Mouse (Mus musculus): ENCODE measurements around the gene Kcnh2.

The Kcnh2 gene

DNA sequence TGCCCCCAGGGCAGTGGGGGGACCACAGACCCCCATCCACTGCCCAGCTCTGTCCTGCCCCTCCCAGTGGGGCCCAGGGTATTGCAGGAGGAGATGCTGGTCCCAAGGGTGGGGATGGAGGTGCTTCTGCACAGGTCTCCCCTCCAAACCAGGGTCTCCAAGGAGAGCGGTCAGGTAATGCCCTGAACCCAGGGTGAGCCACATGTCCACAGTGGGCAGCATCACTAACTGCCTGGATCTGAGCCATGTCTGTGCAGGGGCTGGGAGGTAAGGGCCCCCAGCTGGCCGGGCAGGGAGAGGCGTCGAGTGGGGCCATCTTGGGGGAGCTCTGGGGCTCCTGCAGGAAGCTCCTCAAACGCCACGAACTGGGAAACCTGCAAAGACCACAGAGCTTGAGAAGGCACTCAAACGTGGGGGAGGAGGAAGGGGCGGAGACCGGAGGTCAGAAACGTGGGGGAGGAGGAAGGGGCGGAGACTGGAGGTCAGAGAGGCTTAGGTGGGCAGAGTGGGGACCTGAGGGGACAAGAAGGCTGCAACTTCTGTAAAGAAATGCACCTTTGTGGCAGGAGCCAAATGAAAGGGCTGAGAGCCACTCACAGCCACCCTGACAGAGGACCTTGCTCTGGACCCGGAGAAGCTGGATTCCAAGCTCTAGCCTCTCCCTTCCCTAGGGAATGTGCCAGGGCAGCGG is 31.5 kb downstream of the Kcnh2 start:
- DNase-seq (ENCODE audit: low spot score): no peak

DNA sequence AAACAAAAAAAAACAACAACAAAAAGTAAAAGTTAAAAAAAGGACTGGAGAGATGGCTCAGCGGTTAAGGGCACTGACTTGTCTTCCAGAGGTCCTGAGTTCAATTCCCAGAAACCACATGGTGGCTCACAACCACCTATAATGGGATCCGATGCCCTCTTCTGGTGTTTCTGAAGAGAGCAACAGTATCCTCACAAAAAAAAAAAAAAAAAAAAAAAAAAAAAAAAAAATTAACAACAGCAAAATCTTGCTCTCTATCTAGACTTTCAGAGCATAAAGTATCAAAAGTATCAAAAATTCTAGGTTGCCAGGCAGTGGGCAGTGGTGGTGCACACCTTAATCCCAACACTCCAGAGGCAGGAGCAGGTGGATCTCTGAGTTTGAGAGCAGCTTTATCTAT is 42.2 kb downstream of the Kcnh2 start:
- no peak for DNase-seq (ENCODE audit: low spot score)

DNA sequence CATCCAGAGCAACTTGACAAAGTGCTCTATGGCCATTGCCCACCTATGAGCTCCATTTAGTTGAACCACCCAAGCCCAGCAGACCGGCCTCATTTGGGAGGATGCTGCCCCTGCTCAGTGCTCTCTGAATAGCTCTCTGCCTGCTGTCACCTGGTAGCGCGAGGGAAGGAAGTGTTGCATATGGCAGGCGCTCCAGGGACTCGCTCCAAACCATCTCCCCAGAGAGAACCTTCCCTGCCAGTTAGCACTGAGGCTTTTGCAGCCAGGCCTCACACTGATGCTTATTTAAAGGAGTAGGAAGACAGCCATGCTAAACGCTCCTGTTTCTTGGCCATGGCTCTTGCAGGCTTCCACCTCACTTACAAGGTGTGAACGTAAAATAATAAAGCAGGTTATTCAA is 42.8 kb downstream of the Kcnh2 start:
- DNase-seq (ENCODE audit: low spot score): no peak

DNA sequence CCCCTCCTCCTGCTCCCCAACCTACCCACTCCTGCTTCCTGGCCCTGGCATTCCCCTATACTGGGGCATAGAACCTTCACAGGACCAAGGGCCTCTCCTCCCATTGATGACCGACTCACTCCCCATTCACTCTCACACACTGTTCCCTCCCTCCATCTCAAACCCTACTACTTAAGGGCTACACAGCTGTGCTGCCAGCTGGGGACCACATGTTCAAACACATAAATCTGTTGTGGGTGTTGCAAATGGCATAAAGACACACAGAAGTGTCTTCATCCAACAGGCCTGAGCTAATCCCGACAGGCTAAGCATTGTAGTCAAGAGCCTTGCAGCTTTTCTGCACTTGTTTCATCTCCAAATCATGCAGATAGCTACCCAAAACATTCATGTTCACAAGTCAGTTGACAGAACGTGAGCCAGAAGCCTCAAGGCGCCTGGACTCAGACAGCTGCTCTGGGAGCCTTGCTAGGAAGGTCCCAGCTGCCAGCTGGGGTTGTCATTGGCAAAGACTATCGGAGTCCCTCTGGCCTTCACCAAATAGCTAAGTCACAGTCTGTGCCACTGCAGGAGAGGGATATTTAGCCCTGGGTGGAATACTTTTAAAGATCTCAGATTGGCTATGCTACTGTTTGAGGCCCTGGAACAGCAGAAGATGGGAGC is 44.2 kb downstream of the Kcnh2 start:
- no peak for DNase-seq (ENCODE audit: low spot score)

DNA sequence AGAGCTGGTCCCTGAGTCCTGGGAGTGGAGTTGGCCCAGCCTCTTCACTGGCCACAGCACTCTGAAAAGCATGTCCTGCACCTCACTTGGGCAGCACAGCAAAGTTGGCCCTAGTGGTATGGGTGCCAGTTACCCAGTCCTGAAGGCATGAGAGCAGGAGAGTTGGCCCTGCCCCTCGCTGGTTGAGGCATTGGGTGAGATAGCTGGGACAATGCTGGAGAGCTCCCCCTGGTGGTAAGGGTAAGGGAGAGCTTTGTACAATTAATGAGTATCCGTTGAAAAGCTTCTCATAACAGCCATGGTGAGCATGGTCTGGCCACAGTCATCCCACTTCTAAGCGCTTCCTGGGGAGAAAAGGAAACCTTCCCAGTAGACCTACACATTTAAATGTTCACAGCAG is 48.2 kb downstream of the Kcnh2 start:
- no peak for DNase-seq (ENCODE audit: low spot score)

DNA sequence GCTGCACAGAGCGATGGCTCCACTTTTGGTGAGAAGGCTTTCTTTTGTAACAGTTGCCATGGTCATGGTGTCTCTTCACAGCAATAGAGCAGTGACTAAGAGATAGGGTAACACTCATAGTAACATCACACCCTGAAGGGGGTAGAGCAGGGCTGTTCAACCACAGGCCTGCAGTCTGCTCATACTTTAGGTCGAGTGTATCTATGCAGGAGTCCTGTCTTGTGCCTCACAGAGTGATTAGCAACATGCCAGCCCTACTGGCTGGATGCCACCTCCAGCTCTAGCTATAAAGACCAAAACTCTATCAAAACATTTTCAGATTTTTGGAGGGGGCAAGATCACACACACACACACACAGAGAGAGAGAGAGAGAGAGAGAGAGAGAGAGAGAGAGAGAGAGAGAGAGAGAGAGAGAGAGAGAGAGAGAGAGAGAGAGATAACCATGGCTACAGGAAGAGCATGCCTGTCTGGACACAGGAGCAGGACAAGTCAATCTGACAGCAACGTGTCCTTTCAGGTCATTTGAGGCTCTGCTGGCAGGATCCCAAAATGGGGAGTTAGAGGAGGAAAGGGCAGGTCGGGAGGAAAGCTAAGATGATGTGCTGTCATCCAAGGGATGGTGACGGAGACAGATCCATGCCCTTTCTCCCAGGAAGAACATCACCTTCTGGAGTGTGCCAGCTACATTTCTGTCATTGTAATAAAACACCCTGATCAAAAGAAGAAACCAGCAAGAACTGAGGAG is 51.4 kb downstream of the Kcnh2 start:
- no peak for DNase-seq (ENCODE audit: low spot score)

DNA sequence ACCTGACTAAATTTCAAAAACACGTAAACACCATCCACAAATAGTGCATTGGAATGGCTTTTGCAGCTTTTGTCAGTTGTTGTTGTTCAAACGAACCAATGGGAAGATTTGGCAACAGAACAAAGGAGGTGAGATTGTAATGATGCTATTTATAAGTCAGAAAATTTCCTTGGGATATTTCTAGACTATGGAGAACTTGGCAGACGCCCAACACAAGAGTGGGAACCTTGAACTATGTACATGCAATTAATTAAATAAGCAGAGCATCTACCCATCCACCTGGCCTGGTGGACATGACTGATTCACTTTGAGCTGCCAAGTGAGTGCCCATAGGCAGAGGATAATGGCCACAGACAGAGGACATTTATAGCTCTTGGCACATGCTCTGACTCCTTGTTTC is 59.5 kb downstream of the Kcnh2 start:
- no peak for DNase-seq (ENCODE audit: low spot score)

DNA sequence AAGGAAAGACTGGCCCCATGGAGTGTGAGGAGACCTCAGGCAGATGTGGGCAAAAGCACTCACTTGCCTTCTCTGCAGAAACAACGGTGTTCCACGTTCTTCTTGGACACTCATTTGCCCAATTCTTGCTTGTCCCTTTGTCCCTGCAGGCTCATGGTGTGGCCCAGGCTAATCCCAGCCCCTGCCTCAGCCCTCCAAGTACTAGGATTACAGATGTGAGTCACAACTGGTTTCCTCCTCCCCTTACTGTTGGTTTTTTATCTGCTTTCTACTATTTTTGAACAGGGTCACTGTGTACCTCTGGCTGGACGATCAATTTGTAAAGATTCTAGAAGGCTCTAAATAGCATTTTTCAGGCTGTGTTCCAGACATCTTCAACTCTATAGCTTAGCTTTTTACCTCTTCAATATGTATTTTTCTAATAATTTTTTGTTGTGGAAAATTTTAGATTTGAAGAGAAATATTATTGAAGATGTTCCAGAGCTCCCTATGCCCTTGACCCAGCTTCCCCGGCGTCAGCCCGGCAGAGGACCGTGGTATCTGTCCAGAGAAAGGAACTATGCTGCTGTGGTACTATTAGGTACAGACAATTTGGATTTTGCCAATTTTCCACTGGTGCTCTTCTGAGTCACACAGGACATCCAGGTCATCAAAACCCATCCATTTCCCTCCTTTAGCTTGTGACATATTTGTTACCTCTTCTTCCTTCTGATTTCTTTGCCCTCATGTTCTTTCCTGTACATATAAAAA is 65.0 kb downstream of the Kcnh2 start:
- no peak for DNase-seq (ENCODE audit: low spot score)

DNA sequence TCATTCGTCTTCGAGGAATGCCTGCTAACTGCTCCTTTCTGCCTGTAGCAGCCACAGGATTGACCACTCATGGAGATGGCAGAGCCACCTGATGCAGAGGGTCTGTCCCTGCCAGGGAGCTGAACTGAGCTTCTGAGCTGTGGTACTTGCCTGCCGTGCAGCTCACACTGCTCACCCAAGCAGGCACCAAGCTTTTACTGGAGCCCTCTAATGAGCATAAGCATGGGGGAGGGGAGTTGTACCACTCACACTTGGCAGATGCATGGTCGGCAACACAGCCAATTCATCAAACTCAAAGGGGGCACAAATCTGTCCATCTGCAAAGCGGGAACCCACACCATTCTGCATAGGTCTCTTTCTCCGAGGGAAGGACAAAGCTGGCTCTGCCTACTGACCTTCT is 67.3 kb downstream of the Kcnh2 start:
- no peak for DNase-seq (ENCODE audit: low spot score)

DNA sequence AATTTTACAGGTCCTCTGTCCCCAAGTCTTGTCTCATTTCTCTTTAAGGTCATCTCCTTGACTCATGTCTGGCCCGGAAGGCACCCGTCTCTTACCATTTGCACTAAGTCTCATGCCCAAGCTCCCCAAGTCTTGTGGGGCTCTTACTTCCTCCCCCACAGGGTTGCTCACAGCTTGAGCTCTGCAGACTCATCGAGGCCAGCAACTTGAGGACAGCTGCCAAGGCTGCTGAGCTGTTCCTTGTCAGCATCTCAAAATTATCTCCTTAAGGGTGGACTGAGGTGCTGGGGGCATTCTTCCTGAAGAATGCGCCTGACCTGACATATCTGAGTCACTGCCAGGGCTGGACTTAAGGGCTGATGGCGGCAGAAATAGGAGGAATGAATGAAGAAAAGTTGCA is 68.2 kb downstream of the Kcnh2 start:
- no peak for DNase-seq (ENCODE audit: low spot score)

DNA sequence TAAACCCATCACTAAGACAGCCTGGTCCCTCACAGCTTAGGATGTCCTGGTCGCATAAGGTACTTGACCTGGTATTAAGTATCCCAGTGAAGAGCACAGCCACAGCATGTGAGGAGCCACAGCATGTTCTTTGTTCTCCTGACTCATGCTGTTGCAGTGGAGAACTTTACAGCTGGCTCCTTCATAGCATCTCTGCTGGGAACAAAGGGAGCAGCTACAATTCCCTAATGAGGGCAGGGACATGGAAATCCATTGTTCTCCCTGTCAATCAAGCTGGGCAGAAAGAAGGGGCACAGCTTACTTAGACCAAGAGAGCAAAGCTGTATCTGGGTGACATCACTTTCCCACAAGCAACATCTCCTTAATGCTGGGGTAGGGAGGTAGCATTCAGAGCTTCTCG is 70.9 kb downstream of the Kcnh2 start:
- no peak for DNase-seq (ENCODE audit: low spot score)

DNA sequence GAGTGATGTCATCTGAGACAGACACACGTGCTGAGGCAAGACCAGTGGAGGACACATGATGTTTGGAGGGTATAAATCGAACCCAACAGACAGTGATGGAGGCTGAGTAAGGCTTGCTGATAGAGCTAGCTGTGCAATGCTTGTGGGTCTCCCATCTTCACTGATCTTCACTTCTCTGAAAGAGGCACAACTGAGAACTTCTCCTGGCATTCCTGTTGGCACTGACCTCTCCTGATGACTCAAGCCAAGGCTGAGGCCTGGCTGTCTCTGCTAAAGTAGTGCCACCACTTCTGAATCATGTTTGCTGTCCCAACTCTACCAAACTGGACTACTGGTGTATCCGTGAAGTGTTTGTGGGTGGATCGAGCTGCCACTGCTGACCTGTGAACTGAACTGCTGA is 71.9 kb downstream of the Kcnh2 start:
- DNase-seq (ENCODE audit: low spot score): no peak

DNA sequence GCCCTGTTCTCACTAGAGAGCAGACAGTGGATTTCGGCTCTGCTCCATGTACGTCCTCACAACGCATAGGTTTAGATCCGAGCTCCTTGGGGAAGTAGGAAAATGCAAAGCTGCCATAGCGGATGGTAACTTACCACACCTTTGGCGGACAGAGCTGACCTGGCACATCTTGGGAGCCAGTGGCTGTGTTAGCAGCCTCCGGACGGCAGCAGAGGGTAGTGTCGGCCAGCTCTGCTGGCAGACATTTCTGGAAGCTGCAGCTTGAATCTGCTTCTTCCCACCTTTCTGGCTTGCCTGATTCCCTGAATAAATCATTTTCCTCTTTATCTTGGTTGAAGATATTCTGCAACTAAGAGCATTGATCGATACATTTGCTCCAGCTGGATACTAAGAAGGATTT is 73.2 kb downstream of the Kcnh2 start:
- no peak for DNase-seq (ENCODE audit: low spot score)

DNA sequence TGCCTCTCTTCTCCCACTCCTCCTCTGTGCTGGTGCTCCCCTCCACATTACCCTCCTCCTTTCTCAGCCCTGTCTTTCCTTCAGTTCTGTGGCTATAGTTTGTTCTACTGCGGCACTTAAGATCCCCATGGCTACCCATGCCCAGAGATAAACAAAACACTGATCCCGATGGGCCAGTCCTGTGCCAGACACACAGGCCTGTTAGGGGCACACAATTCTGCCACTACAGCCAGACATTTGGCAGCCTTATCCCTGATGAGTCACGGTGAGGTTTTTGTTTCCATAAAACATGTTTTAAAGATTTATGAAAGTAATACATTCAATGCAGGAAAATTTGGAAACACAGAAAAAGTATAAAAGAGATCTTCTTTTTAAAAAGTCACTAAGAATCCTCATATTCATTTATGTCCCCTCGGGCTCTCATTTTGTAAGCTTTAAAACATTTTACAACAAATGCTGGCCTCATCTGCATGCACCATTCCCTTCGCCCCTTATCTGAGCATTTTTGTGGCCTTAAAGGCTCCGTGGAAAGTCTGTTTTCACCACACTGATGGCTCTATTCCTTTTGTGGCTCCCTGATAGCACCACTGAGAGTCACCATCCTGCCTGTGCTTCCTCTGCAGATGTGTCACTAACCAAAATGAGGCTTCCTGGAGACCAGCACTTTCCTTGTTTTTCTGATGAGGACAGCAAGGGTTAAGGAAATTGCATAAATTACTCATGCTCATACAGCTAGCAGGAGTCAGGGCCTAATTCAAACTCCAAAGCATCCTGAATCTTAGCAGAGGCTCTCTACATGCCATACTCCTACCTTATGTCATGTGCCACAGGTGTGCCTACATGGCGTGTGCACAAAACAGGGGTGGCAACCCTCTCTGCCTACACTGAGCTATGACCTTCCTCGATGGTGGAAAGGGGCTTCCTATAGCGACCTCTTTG is 77.5 kb downstream of the Kcnh2 start:
- no peak for DNase-seq (ENCODE audit: low spot score)

DNA sequence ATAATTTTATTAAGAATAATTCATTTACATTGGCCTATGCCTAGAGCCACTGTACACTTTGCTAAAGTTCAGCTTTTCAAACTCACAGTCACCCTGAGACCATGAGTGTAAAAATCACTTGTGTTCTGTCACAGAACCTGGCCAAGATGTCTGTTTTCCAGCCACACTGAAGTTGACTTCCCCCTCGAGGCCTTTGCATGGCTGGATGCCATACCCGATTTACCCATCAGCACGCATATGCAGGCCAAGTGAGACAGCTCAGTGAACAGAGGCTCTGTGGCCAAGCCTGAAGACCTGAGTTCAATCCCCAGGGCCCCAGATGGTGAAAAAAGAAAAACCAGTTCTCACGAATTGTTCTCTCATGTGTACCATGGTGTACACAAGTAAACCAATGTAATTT is 80.5 kb downstream of the Kcnh2 start:
- DNase-seq (ENCODE audit: low spot score): no peak
